Mouse (Mus musculus): ENCODE measurements around the gene Olfr1329. TPM values are rescaled to one million over a fixed set of nuclear protein-coding genes. Genes with fewer than 3 reads are reported as not detected.

The Olfr1329 gene
- polyA plus RNA-seq, 2 experiments: not detected

DNA sequence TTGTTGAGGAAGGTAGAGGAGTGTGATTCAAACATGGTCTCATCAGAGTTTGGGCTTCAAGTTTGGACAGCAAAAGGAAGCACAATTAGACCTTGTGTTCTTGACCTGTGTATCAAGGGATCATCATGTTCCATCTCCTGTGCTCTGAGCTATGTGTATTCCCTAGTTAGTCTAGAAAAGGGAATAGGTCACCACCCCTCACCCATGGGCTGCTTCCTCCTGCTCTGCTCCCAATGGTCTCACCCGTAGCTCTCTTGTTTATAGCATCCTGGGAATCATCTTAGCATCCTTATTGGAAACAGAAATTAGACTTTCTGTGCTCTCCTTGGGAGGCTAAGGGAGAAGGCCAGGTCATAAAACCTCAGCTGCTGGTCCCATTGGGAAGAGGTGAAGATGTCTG, 29.0 kb downstream of the Olfr1329 start, which contains the start of gene Olfr1330:
Gene Olfr1330 (plus strand): TSS at position 301 of the 400 bp plus-strand sequence.
- Histone ChIP-seq H3K4me1 (ENCODE audit: control insufficient read depth, insufficient read depth, low read length) (no peaks in the 10 kb centered on the region), H3K4me3 (replicated peaks; ENCODE audit: low read length) (no peak within 1 kb of the TSS), H3K27me3 (ENCODE audit: control insufficient read depth, insufficient read depth, low read length) (no peaks in the 10 kb centered on the region), H3K36me3 (ENCODE audit: control insufficient read depth, insufficient read depth, low read length) (no peaks in the 10 kb centered on the region), H3K9me3 (ENCODE audit: control insufficient read depth, low read length) (no peaks in the 10 kb centered on the region), H3K4me2 (replicated peaks; ENCODE audit: low read depth, low read length, severe bottlenecking) (no peak within 1 kb of the TSS), H3K9ac (ENCODE audit: low read depth, low read length, severe bottlenecking) (no peak within 1 kb of the TSS), H3K27ac (replicated peaks; ENCODE audit: low read depth, low read length) (no peak within 1 kb of the TSS)
- WGBS: 79% methylated on average over 1 of the region's 1 CpGs
- TF ChIP-seq POLR2A (IDR thresholded peaks at IDR 0.05; ENCODE audit: borderline replicate concordance, extremely low read depth, insufficient read depth, insufficient read length): no peak
- DNase-seq (ENCODE audit: low spot score): no peak
- ATAC-seq (ENCODE audit: low FRiP score, low read depth): no peak

DNA sequence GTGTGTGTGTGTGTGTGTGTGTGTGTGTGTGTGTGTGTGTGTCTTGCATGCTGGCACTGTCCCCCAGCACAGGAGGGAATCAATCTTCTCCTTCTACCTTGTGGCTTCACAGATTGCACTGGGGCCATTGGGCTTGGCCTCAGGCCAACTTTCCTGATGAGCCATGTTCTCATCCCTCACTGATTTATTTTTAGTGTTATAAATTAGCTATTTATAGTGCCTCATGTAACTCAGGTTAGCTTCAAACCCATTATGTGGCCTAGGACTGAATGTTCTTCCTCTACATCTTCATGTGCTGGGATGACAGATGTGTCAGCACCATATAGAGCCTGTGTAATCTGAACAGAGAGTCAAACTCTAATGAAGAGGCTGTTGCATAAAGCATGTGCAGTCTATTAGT, 49.7 kb downstream of the Olfr1329 start:
- no peak for TF ChIP-seq POLR2A (IDR thresholded peaks at IDR 0.05; ENCODE audit: borderline replicate concordance, extremely low read depth, insufficient read depth, insufficient read length)
- ATAC-seq (ENCODE audit: low FRiP score, low read depth) (no peak), DNase-seq (ENCODE audit: low spot score) (no peak)
- Histone ChIP-seq H3K4me2 (replicated peaks; ENCODE audit: low read depth, low read length, severe bottlenecking) (no peak overlapping the region), H3K27me3 (ENCODE audit: control insufficient read depth, insufficient read depth, low read length) (no peaks in the 10 kb centered on the region), H3K36me3 (ENCODE audit: control insufficient read depth, insufficient read depth, low read length) (no peaks in the 10 kb centered on the region), H3K4me3 (replicated peaks; ENCODE audit: low read length) (no peak overlapping the region), H3K9me3 (ENCODE audit: control insufficient read depth, low read length) (no peaks in the 10 kb centered on the region), H3K9ac (ENCODE audit: low read depth, low read length, severe bottlenecking) (no peak overlapping the region), H3K27ac (replicated peaks; ENCODE audit: low read depth, low read length) (no peak overlapping the region), H3K4me1 (ENCODE audit: control insufficient read depth, insufficient read depth, low read length) (no peaks in the 10 kb centered on the region)

Other genes with a start within 250 kb of the Olfr1329 start
- gene Olfr1342, start 224.7 kb downstream of the Olfr1329 start, polyA plus RNA-seq (2012; rRNA removed): 0.36 and 0.38 TPM in 2 replicates
- gene Olfr1342, start 224.7 kb downstream of the Olfr1329 start, polyA plus RNA-seq (2014; fragmentation: Nextera tagmentation; extraction: Ambion mirVana): not detected in 2 replicates
- not detected in 2 replicates for gene Olfr1341, start 213.9 kb downstream of the Olfr1329 start, polyA plus RNA-seq (2012; rRNA removed)
- not detected in 2 replicates for gene Olfr1341, start 213.9 kb downstream of the Olfr1329 start, polyA plus RNA-seq (2014; fragmentation: Nextera tagmentation; extraction: Ambion mirVana)
- not detected in 2 replicates for gene Olfr1340, start 197.3 kb downstream of the Olfr1329 start, polyA plus RNA-seq (2012; rRNA removed)
- gene Olfr1340, start 197.3 kb downstream of the Olfr1329 start, polyA plus RNA-seq (2014; fragmentation: Nextera tagmentation; extraction: Ambion mirVana): not detected in 2 replicates
- gene Olfr1339, start 185.3 kb downstream of the Olfr1329 start, polyA plus RNA-seq (2012; rRNA removed): not detected in 2 replicates
- gene Olfr1339, start 185.3 kb downstream of the Olfr1329 start, polyA plus RNA-seq (2014; fragmentation: Nextera tagmentation; extraction: Ambion mirVana): not detected in 2 replicates
- gene Olfr1338, start 158.7 kb downstream of the Olfr1329 start, polyA plus RNA-seq (2012; rRNA removed): not detected in 2 replicates
- gene Olfr1338, start 158.7 kb downstream of the Olfr1329 start, polyA plus RNA-seq (2014; fragmentation: Nextera tagmentation; extraction: Ambion mirVana): not detected in 2 replicates
- gene Olfr1337, start 134.9 kb downstream of the Olfr1329 start, polyA plus RNA-seq (2012; rRNA removed): not detected in 2 replicates
- gene Olfr1337, start 134.9 kb downstream of the Olfr1329 start, polyA plus RNA-seq (2014; fragmentation: Nextera tagmentation; extraction: Ambion mirVana): not detected in 2 replicates
- gene Olfr1335, start 107.5 kb downstream of the Olfr1329 start, polyA plus RNA-seq (2012; rRNA removed): not detected in 2 replicates
- not detected in 2 replicates for gene Olfr1335, start 107.5 kb downstream of the Olfr1329 start, polyA plus RNA-seq (2014; fragmentation: Nextera tagmentation; extraction: Ambion mirVana)
- not detected in 2 replicates for gene Olfr1333, start 81.2 kb downstream of the Olfr1329 start, polyA plus RNA-seq (2012; rRNA removed)
- gene Olfr1333, start 81.2 kb downstream of the Olfr1329 start, polyA plus RNA-seq (2014; fragmentation: Nextera tagmentation; extraction: Ambion mirVana): not detected in 2 replicates
- not detected in 2 replicates for gene Olfr1331, start 52.8 kb downstream of the Olfr1329 start, polyA plus RNA-seq (2012; rRNA removed)
- not detected in 2 replicates for gene Olfr1331, start 52.8 kb downstream of the Olfr1329 start, polyA plus RNA-seq (2014; fragmentation: Nextera tagmentation; extraction: Ambion mirVana)
- not detected in 2 replicates for gene Olfr1330, start 28.9 kb downstream of the Olfr1329 start, polyA plus RNA-seq (2012; rRNA removed)
- gene Olfr1330, start 28.9 kb downstream of the Olfr1329 start, polyA plus RNA-seq (2014; fragmentation: Nextera tagmentation; extraction: Ambion mirVana): 0.07 TPM in 1 of 2 replicates, not detected in the other
- gene Olfr1328, start 21.1 kb upstream of the Olfr1329 start, polyA plus RNA-seq (2012; rRNA removed): not detected in 2 replicates
- gene Olfr1328, start 21.1 kb upstream of the Olfr1329 start, polyA plus RNA-seq (2014; fragmentation: Nextera tagmentation; extraction: Ambion mirVana): not detected in 2 replicates
- gene Lao1, start 44.1 kb upstream of the Olfr1329 start, polyA plus RNA-seq (2012; rRNA removed): not detected in 2 replicates
- gene Lao1, start 44.1 kb upstream of the Olfr1329 start, polyA plus RNA-seq (2014; fragmentation: Nextera tagmentation; extraction: Ambion mirVana): not detected in 2 replicates
- 108 and 155 TPM in 2 replicates for gene Slc2a1, start 191.2 kb upstream of the Olfr1329 start, polyA plus RNA-seq (2012; rRNA removed)
- 134 and 141 TPM in 2 replicates for gene Slc2a1, start 191.2 kb upstream of the Olfr1329 start, polyA plus RNA-seq (2014; fragmentation: Nextera tagmentation; extraction: Ambion mirVana)

Data from limb, embryonic 14.5 days (tissue).